Mouse (Mus musculus) forebrain, embryonic 10.5 days (tissue): ENCODE results near the gene Cd3eap. TPM values are rescaled to one million over a fixed set of nuclear protein-coding genes. Genes with fewer than 3 reads are reported as not detected.
A peak's percentile ranks its signal among the peaks of the same experiment; 100 is the strongest.

Experiments used
- DNase-seq: peaks from one replicate; pipeline ENCODE4 v3.0.0-alpha.2; 2017; ENCODE audit warnings: low spot score; ENCODE audit errors: extremely low spot score
- H3K27ac ChIP-seq: fragments of 300-500 bp; sonication (generic); 2 replicates; pipeline ENCODE4 v1.5.1; 2016; ENCODE audit warnings: mild to moderate bottlenecking
- H3K27me3 ChIP-seq: fragments of 300-500 bp; sonication (generic); 2 replicates; pipeline ENCODE4 v1.6.1; 2016; ENCODE audit warnings: mild to moderate bottlenecking; ENCODE audit not compliant: poor library complexity, severe bottlenecking
- H3K36me3 ChIP-seq: fragments of 300-500 bp; sonication (generic); replicated peaks from 2 replicates; pipeline ENCODE4 v1.6.1; 2016; ENCODE audit warnings: mild to moderate bottlenecking, moderate library complexity
- H3K4me1 ChIP-seq: fragments of 300-500 bp; sonication (generic); 2 replicates; pipeline ENCODE4 v1.6.1; 2016
- H3K4me3 ChIP-seq: fragments of 300-500 bp; sonication (generic); 2 replicates; pipeline ENCODE4 v1.5.1; 2016; ENCODE audit warnings: mild to moderate bottlenecking, moderate library complexity
- H3K9me3 ChIP-seq: fragments of 300-500 bp; sonication (generic); 2 replicates; pipeline ENCODE4 v1.6.1; 2016; ENCODE audit warnings: mild to moderate bottlenecking, moderate library complexity
- WGBS: fragments of 180-500 bp; shearing (Covaris S2); methylation state at CpG from one replicate; pipeline ENCODE4 v1.1.7; 2016; 5-methylcytosine and 5-hydroxymethylcytosine counted together
- polyA plus RNA-seq: library from polyadenylated mRNA; unstranded; fragments of >200 nt; fragmentation: Nextera tagmentation; extraction: Ambion mirVana; gene quantifications from 2 replicates; pipeline ENCODE4 v1.2.1, GENCODE M21; 2016

Cd3eap gene
- polyA plus RNA-seq, 1 experiment from 2014 or later, result 32.2 TPM

- peaks cover 34% of the 10 kb centered on the region for H3K4me1 ChIP-seq
- peak overlapping the region; percentile 57; the same call in 1 of the 2 replicates for H3K4me3 ChIP-seq
- WGBS, result 73% methylated on average over 21 of the region's 21 CpGs
- no peak for DNase-seq
- 0 out of 2 replicates have a peak, but pooled peaks cover 8% of the 10 kb centered on the region for H3K27me3 ChIP-seq
- H3K27ac ChIP-seq, result peak overlapping the region; percentile 82
- no peaks in the 10 kb centered on the region for H3K9me3 ChIP-seq
- no peaks in the 10 kb centered on the region for H3K36me3 ChIP-seq
Measured at GRCm38 (mm10) chr7:19325262-19326199, 33.8 kb downstream of the Cd3eap start.

GRCm38 (mm10) chr7:19324221-19324620 lies 35.1 kb downstream of the Cd3eap start:
- no peaks in the 10 kb centered on the region for H3K36me3 ChIP-seq
- H3K9me3 ChIP-seq, result no peaks in the 10 kb centered on the region
- H3K27me3 ChIP-seq, result peaks cover 11% of the 10 kb centered on the region
- no peak overlapping the region for H3K4me3 ChIP-seq
- WGBS, result 86% methylated on average over 11 of the region's 11 CpGs
- H3K4me1 ChIP-seq, result peaks cover 47% of the 10 kb centered on the region
- DNase-seq, result no peak
- no peak overlapping the region for H3K27ac ChIP-seq

- no peaks in the 10 kb centered on the region for H3K9me3 ChIP-seq
- H3K27ac ChIP-seq, result no peak overlapping the region
- peaks cover 44% of the 10 kb centered on the region for H3K4me1 ChIP-seq
- 57% methylated on average over 9 of the region's 9 CpGs for WGBS
- H3K4me3 ChIP-seq, result no peak overlapping the region
- peaks cover 29% of the 10 kb centered on the region for H3K27me3 ChIP-seq
- DNase-seq, result no peak
- H3K36me3 ChIP-seq, result no peaks in the 10 kb centered on the region
Measured at GRCm38 (mm10) chr7:19322489-19322888, 36.8 kb downstream of the Cd3eap start.

GRCm38 (mm10) chr7:19321464-19321863 lies 37.8 kb downstream of the Cd3eap start:
- H3K27me3 ChIP-seq, result peaks cover 39% of the 10 kb centered on the region
- H3K36me3 ChIP-seq, result no peaks in the 10 kb centered on the region
- no peak overlapping the region for H3K4me3 ChIP-seq
- peaks cover 38% of the 10 kb centered on the region for H3K4me1 ChIP-seq
- H3K9me3 ChIP-seq, result no peaks in the 10 kb centered on the region
- H3K27ac ChIP-seq, result no peak overlapping the region
- 74% methylated on average over 5 of the region's 5 CpGs for WGBS
- DNase-seq, result no peak

- no peaks in the 10 kb centered on the region for H3K36me3 ChIP-seq
- no peak for DNase-seq
- H3K9me3 ChIP-seq, result no peaks in the 10 kb centered on the region
- H3K4me1 ChIP-seq, result peaks cover 35% of the 10 kb centered on the region
- H3K27ac ChIP-seq, result no peak overlapping the region
- WGBS, result 49% methylated on average over 7 of the region's 7 CpGs
- peaks cover 44% of the 10 kb centered on the region for H3K27me3 ChIP-seq
- peak overlapping the region; percentile 62; the same call in 1 of the 2 replicates for H3K4me3 ChIP-seq
Measured at GRCm38 (mm10) chr7:19320637-19321036, 38.6 kb downstream of the Cd3eap start.

- peak; percentile 97 for DNase-seq
- Histone ChIP-seq H3K27me3 (peaks cover 46% of the 10 kb centered on the region), H3K27ac (peak overlapping the region; percentile 72), H3K4me3 (peak overlapping the region; percentile 62), H3K9me3 (no peaks in the 10 kb centered on the region), H3K4me1 (peaks cover 34% of the 10 kb centered on the region), H3K36me3 (no peaks in the 10 kb centered on the region)
- WGBS, result under 1% methylated on average over 41 of the region's 41 CpGs
Measured at GRCm38 (mm10) chr7:19319906-19320305, 39.4 kb downstream of the Cd3eap start.

- Histone ChIP-seq H3K27ac (peak overlapping the region; percentile 72), H3K27me3 (peaks cover 48% of the 10 kb centered on the region), H3K4me1 (peaks cover 34% of the 10 kb centered on the region), H3K4me3 (peak overlapping the region; percentile 62), H3K36me3 (no peaks in the 10 kb centered on the region), H3K9me3 (no peaks in the 10 kb centered on the region)
- DNase-seq, result no peak
- WGBS, result 19% methylated on average over 9 of the region's 9 CpGs
Measured at GRCm38 (mm10) chr7:19319458-19319857, 39.8 kb downstream of the Cd3eap start.

GRCm38 (mm10) chr7:19318676-19319075 lies 40.6 kb downstream of the Cd3eap start:
- Histone ChIP-seq H3K4me3 (no peak overlapping the region), H3K27ac (no peak overlapping the region), H3K36me3 (no peaks in the 10 kb centered on the region), H3K4me1 (peaks cover 34% of the 10 kb centered on the region), H3K9me3 (no peaks in the 10 kb centered on the region), H3K27me3 (peaks cover 55% of the 10 kb centered on the region)
- WGBS, result 82% methylated on average over 7 of the region's 7 CpGs
- no peak for DNase-seq

- H3K27me3 ChIP-seq, result peaks cover 59% of the 10 kb centered on the region
- no peaks in the 10 kb centered on the region for H3K36me3 ChIP-seq
- WGBS, result 82% methylated on average over 2 of the region's 2 CpGs
Measured at GRCm38 (mm10) chr7:19318201-19318600, 41.1 kb downstream of the Cd3eap start.

GRCm38 (mm10) chr7:19316451-19317161 lies 42.7 kb downstream of the Cd3eap start:
- DNase-seq, result no peak
- Histone ChIP-seq H3K9me3 (no peaks in the 10 kb centered on the region), H3K4me1 (peaks cover 29% of the 10 kb centered on the region), H3K36me3 (no peaks in the 10 kb centered on the region), H3K27ac (0 out of 2 replicates have a peak overlapping the region, but pooled peaks have one; percentile 40), H3K27me3 (peaks cover 61% of the 10 kb centered on the region), H3K4me3 (no peak overlapping the region)
- 49% methylated on average over 14 of the region's 14 CpGs for WGBS

More at GRCm38 (mm10) chr7:19318201-19318600, 41.1 kb downstream of the Cd3eap start:
- Histone ChIP-seq H3K4me3 (no peak overlapping the region), H3K9me3 (no peaks in the 10 kb centered on the region), H3K4me1 (peaks cover 34% of the 10 kb centered on the region), H3K27ac (no peak overlapping the region)
- no peak for DNase-seq

GRCm38 (mm10) chr7:19314033-19314432 lies 45.2 kb downstream of the Cd3eap start:
- Histone ChIP-seq H3K36me3 (no peaks in the 10 kb centered on the region), H3K27me3 (peaks cover 62% of the 10 kb centered on the region)

GRCm38 (mm10) chr7:19311991-19312390 lies 47.3 kb downstream of the Cd3eap start:
- H3K9me3 ChIP-seq, result no peaks in the 10 kb centered on the region
- peaks cover 54% of the 10 kb centered on the region for H3K27me3 ChIP-seq
- no peak overlapping the region for H3K27ac ChIP-seq
- H3K4me1 ChIP-seq, result peaks cover 40% of the 10 kb centered on the region
- no peaks in the 10 kb centered on the region for H3K36me3 ChIP-seq
- no peak overlapping the region for H3K4me3 ChIP-seq
- no peak for DNase-seq
- WGBS, result 39% methylated on average over 4 of the region's 4 CpGs

More at GRCm38 (mm10) chr7:19314033-19314432, 45.2 kb downstream of the Cd3eap start:
- 63% methylated on average over 5 of the region's 5 CpGs for WGBS
- H3K27ac ChIP-seq, result no peak overlapping the region
- DNase-seq, result no peak
- no peaks in the 10 kb centered on the region for H3K9me3 ChIP-seq
- H3K4me1 ChIP-seq, result peaks cover 25% of the 10 kb centered on the region
- H3K4me3 ChIP-seq, result no peak overlapping the region
